Comparison of ENCODE assay signal across 18 mouse cellular contexts in the genomic region with DNA sequence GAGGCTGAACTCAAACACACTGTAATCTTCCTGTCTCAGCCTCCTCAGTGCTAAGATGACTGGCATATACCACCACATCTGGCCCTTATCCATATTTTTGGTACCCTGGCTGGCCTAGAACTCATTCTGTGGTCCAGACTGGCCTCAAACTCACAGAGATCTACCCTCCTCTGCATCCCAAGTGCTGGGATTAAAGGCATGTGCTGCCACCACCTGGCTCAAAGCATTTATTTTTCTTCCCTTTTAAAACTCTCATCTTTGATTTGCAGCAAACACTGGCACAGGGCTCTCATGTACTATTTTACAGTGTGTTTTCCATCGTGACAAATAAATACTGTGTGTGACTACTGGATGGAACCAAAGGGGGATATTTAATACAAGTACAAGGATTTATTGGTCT. TPM values are rescaled to one million over a fixed set of nuclear protein-coding genes. Genes with fewer than 3 reads are reported as not detected.
DNase-seq lines count a peak whose midpoint lies in the region; ATAC-seq and TF ChIP-seq lines count a peak whose summit lies in the region.
"Had no signal": no experiment of that assay in that cellular context is flagged by ENCODE, and none has a peak within 500 bp of the region (broad histone marks: within the 10 kb centered on the region; RNA-seq: fewer than 3 reads in every experiment).

No protein-coding gene starts in this region.

- no peak for ATAC-seq in liver, postnatal 0 days
- ATAC-seq in liver, embryonic 12.5 days: no peak
- ATAC-seq in hindbrain, embryonic 14.5 days (ENCODE audit: low FRiP score): no peak
- ATAC-seq: forebrain, embryonic 14.5 days; inflammation-experienced regulatory T-cells, adult 6 months had no signal

- 0 out of 2 replicates have a peak, but pooled peaks have one; percentile 28 for TF ChIP-seq CTCF in heart, adult 2 months (IDR thresholded peaks at IDR 0.05)
- TF ChIP-seq CTCF in liver, postnatal 0 days (IDR thresholded peaks at IDR 0.05; ENCODE audit: low read depth): peak; percentile 39
- peak in 1 of 3 experiments; percentile 23; a peak in 1 of 6 replicates for TF ChIP-seq CTCF in MEL (IDR thresholded peaks at IDR 0.05 in 2 of 3, conservative IDR thresholded peaks at IDR 0.05 in 1 of 3; ENCODE audit: control insufficient read depth in 1 of 3, insufficient read depth in 1 of 3, low read depth in 2 of 3, low read length in 3 of 3, poor library complexity in 1 of 3, severe bottlenecking in 1 of 3)
- peak; percentile 36 for TF ChIP-seq CTCF in cortical plate, adult 2 months (IDR thresholded peaks at IDR 0.05; ENCODE audit: extremely low read depth, insufficient read depth, low read length)

- H3K79me2 ChIP-seq in heart, adult 2 months (replicated peaks; ENCODE audit: control insufficient read depth, insufficient read depth, low read length): no peaks in the 10 kb centered on the region
- no peaks in the 10 kb centered on the region for H3K79me2 ChIP-seq in MEL (ENCODE audit: control insufficient read depth, insufficient read depth, low read length, poor library complexity)

- H3K36me3 ChIP-seq in heart, adult 2 months (ENCODE audit: control insufficient read depth, insufficient read depth, low read length): no peaks in the 10 kb centered on the region; the same call in 1 of the 2 replicates
- peaks cover 13% of the 10 kb centered on the region for H3K36me3 ChIP-seq in liver, postnatal 0 days (replicated peaks; ENCODE audit: insufficient read depth, low read length)
- peaks cover 14% of the 10 kb centered on the region; the same call in 1 of the 2 replicates for H3K36me3 ChIP-seq in liver, embryonic 12.5 days
- H3K36me3 ChIP-seq in MEL (ENCODE audit: control insufficient read depth in 1 of 2, insufficient read depth in 2 of 2, low read length in 2 of 2): peaks cover 3 to 5% of the 10 kb centered on the region in 2 experiments; a peak in 3 of 4 replicates
- peaks cover 49% of the 10 kb centered on the region for H3K36me3 ChIP-seq in hindbrain, embryonic 14.5 days (replicated peaks; ENCODE audit: control insufficient read depth, insufficient read depth)

- TF ChIP-seq RAD21 in MEL (IDR thresholded peaks at IDR 0.05; ENCODE audit: low read depth, low read length): peak; percentile 7

- TF ChIP-seq EP300 in heart, adult 2 months (IDR thresholded peaks at IDR 0.05; ENCODE audit: insufficient read depth, low read depth, low read length): no peak
- TF ChIP-seq EP300 in liver, postnatal 0 days (IDR thresholded peaks at IDR 0.05; ENCODE audit: low read depth): no peak
- TF ChIP-seq EP300 in MEL (IDR thresholded peaks at IDR 0.05; ENCODE audit: low read depth in 1 of 2, low read length in 2 of 2): no peak

- TF ChIP-seq POLR2A in heart, adult 2 months (IDR thresholded peaks at IDR 0.05; ENCODE audit: insufficient read depth, low read depth, low read length): no peak
- no peak for TF ChIP-seq POLR2A in MEL (IDR thresholded peaks at IDR 0.05; ENCODE audit: control insufficient read depth in 1 of 2, insufficient read depth in 1 of 2, low read depth in 1 of 2, low read length in 2 of 2, poor library complexity in 1 of 2)
- no peak for TF ChIP-seq POLR2A in cortical plate, adult 2 months (IDR thresholded peaks at IDR 0.05; ENCODE audit: extremely low read depth, insufficient read depth, low read length)

- no peak overlapping the region for H3K9ac ChIP-seq in heart, adult 2 months (ENCODE audit: low read depth, low read length)
- H3K9ac ChIP-seq in liver, postnatal 0 days (replicated peaks): no peak overlapping the region
- H3K9ac ChIP-seq in liver, embryonic 12.5 days: no peak overlapping the region
- no peak overlapping the region for H3K9ac ChIP-seq in MEL (ENCODE audit: control insufficient read depth, low read depth, low read length, poor library complexity, severe bottlenecking)
- no peak overlapping the region for H3K9ac ChIP-seq in hindbrain, embryonic 14.5 days
- H3K9ac ChIP-seq: midbrain, embryonic 12.5 days had no signal

- H3K4me1 ChIP-seq in heart, adult 2 months (ENCODE audit: control insufficient read depth, insufficient read depth, low read length): no peaks in the 10 kb centered on the region
- no peaks in the 10 kb centered on the region for H3K4me1 ChIP-seq in liver, postnatal 0 days (ENCODE audit: insufficient read depth)
- peaks cover 9% of the 10 kb centered on the region for H3K4me1 ChIP-seq in liver, embryonic 12.5 days
- H3K4me1 ChIP-seq in MEL (ENCODE audit: control insufficient read depth in 1 of 2, insufficient read depth in 2 of 2, low read length in 2 of 2): no peaks in the 10 kb centered on the region
- H3K4me1 ChIP-seq in cortical plate, adult 2 months (ENCODE audit: control insufficient read depth, insufficient read depth, low read length): no peaks in the 10 kb centered on the region
- H3K4me1 ChIP-seq in hindbrain, embryonic 14.5 days (replicated peaks; ENCODE audit: control insufficient read depth, insufficient read depth, low read length): no peaks in the 10 kb centered on the region
- H3K4me1 ChIP-seq: heart, embryonic 10.5 days; midbrain, embryonic 12.5 days had no signal

- no peaks in the 10 kb centered on the region for H3K27me3 ChIP-seq in heart, adult 2 months (ENCODE audit: control insufficient read depth, insufficient read depth, low read length)
- no peaks in the 10 kb centered on the region for H3K27me3 ChIP-seq in liver, postnatal 0 days (ENCODE audit: insufficient read depth, low read length)
- H3K27me3 ChIP-seq in liver, embryonic 12.5 days (replicated peaks): no peaks in the 10 kb centered on the region
- H3K27me3 ChIP-seq in MEL (ENCODE audit: control insufficient read depth in 1 of 2, insufficient read depth in 2 of 2, low read length in 2 of 2): no peaks in the 10 kb centered on the region
- no peaks in the 10 kb centered on the region for H3K27me3 ChIP-seq in hindbrain, embryonic 14.5 days (ENCODE audit: control insufficient read depth, insufficient read depth, low read length)
- H3K27me3 ChIP-seq: midbrain, embryonic 12.5 days had no signal

- 86% methylated on average over 1 of the region's 1 CpGs for WGBS in heart, adult 2 months
- 77% methylated on average over 1 of the region's 1 CpGs for WGBS in liver, postnatal 0 days (ENCODE audit: insufficient replicate concordance)
- WGBS in liver, embryonic 12.5 days (ENCODE audit: insufficient replicate concordance): 55% methylated on average over 1 of the region's 1 CpGs
- WGBS in hindbrain, embryonic 14.5 days: 91% methylated on average over 1 of the region's 1 CpGs

- intact Hi-C loops in heart, adult 2 months (cut with DNase I): no loop called here
- intact Hi-C loops in heart, postnatal 36 days (cut with DNase I): no loop called here

- no peaks in the 10 kb centered on the region for H3K9me3 ChIP-seq in liver, postnatal 0 days (ENCODE audit: low read length)
- H3K9me3 ChIP-seq in liver, embryonic 12.5 days (replicated peaks): no peaks in the 10 kb centered on the region
- H3K9me3 ChIP-seq in MEL (replicated peaks; ENCODE audit: insufficient read depth, low read length): no peaks in the 10 kb centered on the region
- H3K9me3 ChIP-seq in hindbrain, embryonic 14.5 days (ENCODE audit: control insufficient read depth, low read length): no peaks in the 10 kb centered on the region
- H3K9me3 ChIP-seq: heart, embryonic 10.5 days; midbrain, embryonic 12.5 days had no signal

- DNase-seq in heart, adult 2 months: no peak
- DNase-seq in heart, postnatal 36 days: no peak
- DNase-seq in liver, postnatal 0 days: no peak
- no peak for DNase-seq in MEL (ENCODE audit: low read depth, low spot score)
- no peak for DNase-seq in hindbrain, embryonic 14.5 days (ENCODE audit: low spot score)
- DNase-seq: cerebellum, adult 18-20 months; heart, postnatal 4 days; kidney, postnatal 14 days; right cerebral cortex, adult 18-20 months; thymus, postnatal 4 days had no signal

- no peak overlapping the region for H3K4me3 ChIP-seq in heart, adult 2 months
- no peak overlapping the region for H3K4me3 ChIP-seq in liver, postnatal 0 days (ENCODE audit: low read depth, low read length)
- no peak overlapping the region for H3K4me3 ChIP-seq in liver, embryonic 12.5 days
- no peak overlapping the region for H3K4me3 ChIP-seq in MEL (ENCODE audit: control insufficient read depth in 1 of 2, insufficient read depth in 1 of 2, low read depth in 2 of 2, low read length in 2 of 2)
- H3K4me3 ChIP-seq in cortical plate, adult 2 months (ENCODE audit: insufficient read depth, low read length): no peak overlapping the region
- no peak overlapping the region for H3K4me3 ChIP-seq in hindbrain, embryonic 14.5 days (replicated peaks; ENCODE audit: low read length)
- H3K4me3 ChIP-seq: heart, embryonic 10.5 days; midbrain, embryonic 12.5 days had no signal

- H3K27ac ChIP-seq in heart, adult 2 months: no peak overlapping the region
- H3K27ac ChIP-seq in liver, postnatal 0 days (ENCODE audit: low read depth): no peak overlapping the region
- H3K27ac ChIP-seq in liver, embryonic 12.5 days: no peak overlapping the region
- no peak overlapping the region for H3K27ac ChIP-seq in MEL (ENCODE audit: control insufficient read depth, low read depth, low read length)
- no peak overlapping the region for H3K27ac ChIP-seq in cortical plate, adult 2 months (ENCODE audit: insufficient read depth, low read length)
- no peak overlapping the region for H3K27ac ChIP-seq in hindbrain, embryonic 14.5 days
- H3K27ac ChIP-seq: heart, embryonic 10.5 days; macrophage; midbrain, embryonic 12.5 days had no signal

- H3K4me2 ChIP-seq in liver, postnatal 0 days (ENCODE audit: low read depth, low read length): no peak overlapping the region
- H3K4me2 ChIP-seq in liver, embryonic 12.5 days: no peak overlapping the region
- no peak overlapping the region for H3K4me2 ChIP-seq in hindbrain, embryonic 14.5 days (replicated peaks)
- H3K4me2 ChIP-seq: midbrain, embryonic 12.5 days had no signal

TF ChIP-seq in MEL, 35 proteins besides CTCF, POLR2A, EP300 and RAD21:
- TF ChIP-seq ETS1 (IDR thresholded peaks at IDR 0.05; ENCODE audit: low read depth, low read length) (no peak), SMC3 (IDR thresholded peaks at IDR 0.05; ENCODE audit: low read depth, low read length) (peak; percentile 22; the same call in 1 of the 2 replicates)

RNA-seq across cellular contexts. Expression of gene Gm28729, which starts 29.0 kb away (rescaled TPM):
- total RNA-seq in heart, adult 2 months (2021): not detected
- polyA plus RNA-seq in heart, adult 2 months (2012; rRNA removed): not detected in 2 replicates
- total RNA-seq in heart, postnatal 36 days (2021): not detected
- polyA plus RNA-seq in liver, postnatal 0 days (2015; fragmentation: Nextera tagmentation; extraction: Ambion mirVana): not detected in 2 replicates
- polyA plus RNA-seq in liver, embryonic 12.5 days (2016; fragmentation: Nextera tagmentation; extraction: Ambion mirVana): not detected in 2 replicates
- not detected in 2 replicates for total RNA-seq in MEL (2012; rRNA removed)
- polyA plus RNA-seq in MEL (2012; ENCODE audit: insufficient read depth in 1 of 2, insufficient read length in 2 of 2, low read depth in 1 of 2, low replicate concordance in 2 of 2, missing spikeins in 1 of 2): not detected
- 0.13 and 0.19 TPM in 2 replicates for polyA plus RNA-seq in cortical plate, adult 2 months (2012; rRNA removed)
- polyA plus RNA-seq in hindbrain, embryonic 14.5 days (2014; fragmentation: Nextera tagmentation; extraction: Ambion mirVana): 0.17 and 0.44 TPM in 2 replicates
- total RNA-seq: heart, postnatal 4 days; liver, adult 2 months had no signal
- polyA plus RNA-seq: heart, embryonic 10.5 days; inflammation-experienced regulatory T-cells, adult 6 months; liver, adult 2 months; midbrain, embryonic 12.5 days had no signal
